Mouse (Mus musculus) right cerebral cortex, postnatal 4 days (tissue): ENCODE results near the gene Sh2b2.
"Not testable (repeated sequence)": the region's sequence is repeated elsewhere in the genome, so short reads cannot be mapped to it uniquely, and the experiment has no call there.

Experiments
- DNase-seq: peaks from one replicate; pipeline ENCODE4 v3.0.0-alpha.2; 2022

Gene Sh2b2

DNA sequence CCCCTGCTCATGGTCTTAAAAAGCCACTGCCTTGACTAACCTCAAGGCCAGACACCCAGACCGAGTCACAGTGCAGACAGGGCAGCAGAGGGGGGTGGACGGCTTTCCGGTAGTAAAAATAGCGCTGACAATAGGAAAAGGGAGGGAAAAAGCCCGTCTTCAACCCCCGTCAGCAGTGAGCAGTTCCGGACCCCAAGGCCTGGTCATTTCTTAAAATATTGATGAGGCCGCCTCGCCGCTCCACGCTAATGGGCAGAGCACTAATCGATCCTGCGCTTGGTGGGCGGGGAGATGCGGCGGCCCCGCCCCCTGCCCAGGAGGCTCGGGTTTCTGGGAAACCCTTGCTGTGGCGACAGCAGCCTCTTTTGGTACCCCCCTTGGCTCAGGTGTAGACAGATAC, 8.7 kb downstream of the Sh2b2 start:
- DNase-seq: no peak

DNA sequence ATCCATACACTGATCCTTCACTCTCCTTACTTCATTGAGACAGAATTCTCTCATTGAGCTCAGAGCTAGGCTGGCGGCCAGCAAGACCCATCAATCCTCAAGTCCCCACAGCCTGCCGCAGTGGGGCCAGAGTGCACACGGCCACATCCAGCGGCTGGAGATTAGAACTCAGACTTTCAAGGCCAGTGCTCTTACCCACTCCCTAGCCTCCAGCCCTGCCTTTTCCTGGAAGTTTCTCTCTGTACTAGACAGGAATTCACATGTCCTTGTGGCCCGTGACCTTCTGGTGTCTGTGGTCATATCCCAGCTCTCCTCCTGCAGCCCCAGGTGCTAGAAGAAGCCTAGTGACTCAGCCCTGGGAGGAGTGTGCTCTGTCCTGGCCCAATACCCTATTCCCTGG, 9.7 kb downstream of the Sh2b2 start:
- no peak for DNase-seq

GRCm38 (mm10) chr5:136230348-136231035, 15.9 kb downstream of the Sh2b2 start:
- no peak for DNase-seq

GRCm38 (mm10) chr5:136226246-136226876, 20.0 kb downstream of the Sh2b2 start:
- no peak for DNase-seq

DNA sequence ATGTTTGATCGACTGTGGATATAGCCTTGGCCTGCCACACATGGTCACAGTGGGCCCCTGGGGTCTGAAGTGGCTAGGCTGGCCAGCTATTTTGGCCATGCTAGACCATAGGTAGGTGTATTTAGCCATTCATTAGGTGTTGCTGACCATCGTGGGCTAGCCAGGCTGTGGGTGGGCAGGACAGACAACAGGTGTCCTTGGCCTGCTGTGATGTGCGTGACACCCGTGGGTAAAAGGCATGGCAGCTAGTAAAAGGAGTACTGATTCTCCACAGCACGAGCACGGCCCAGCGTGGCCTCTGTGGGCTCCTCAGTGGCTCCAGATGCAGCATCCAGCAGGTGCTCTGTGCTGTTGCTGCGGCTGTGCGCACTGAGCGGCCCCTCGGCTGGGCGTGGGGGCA, 27.8 kb downstream of the Sh2b2 start:
- DNase-seq: no peak

DNA sequence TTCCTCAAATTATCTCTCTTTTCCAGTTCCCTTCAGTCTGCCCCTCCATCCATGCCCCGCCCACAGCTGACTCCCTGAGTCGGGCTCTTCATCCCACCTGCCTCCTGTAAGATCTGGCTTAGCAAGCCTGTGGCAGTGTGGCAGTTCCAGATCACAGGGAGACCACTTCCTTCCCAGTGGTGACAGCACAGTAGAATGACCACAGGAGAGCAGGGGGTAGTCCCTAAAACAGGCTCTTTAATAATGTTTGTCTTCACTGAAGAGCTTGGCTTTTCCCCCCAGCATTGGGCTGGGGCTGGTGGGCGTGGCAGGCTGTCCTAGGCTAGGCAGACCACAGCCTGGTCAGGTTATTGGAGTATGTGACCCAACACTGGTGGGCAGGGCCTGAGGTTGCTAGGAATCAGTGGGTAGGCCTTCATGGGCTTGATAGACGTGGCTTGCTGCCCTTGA, 28.4 kb downstream of the Sh2b2 start:
- no peak for DNase-seq

- DNase-seq: no peak
Observed at GRCm38 (mm10) chr5:136217004-136217665, 29.2 kb downstream of the Sh2b2 start.

GRCm38 (mm10) chr5:136215958-136216357, 30.4 kb downstream of the Sh2b2 start:
- DNase-seq: no peak

DNA sequence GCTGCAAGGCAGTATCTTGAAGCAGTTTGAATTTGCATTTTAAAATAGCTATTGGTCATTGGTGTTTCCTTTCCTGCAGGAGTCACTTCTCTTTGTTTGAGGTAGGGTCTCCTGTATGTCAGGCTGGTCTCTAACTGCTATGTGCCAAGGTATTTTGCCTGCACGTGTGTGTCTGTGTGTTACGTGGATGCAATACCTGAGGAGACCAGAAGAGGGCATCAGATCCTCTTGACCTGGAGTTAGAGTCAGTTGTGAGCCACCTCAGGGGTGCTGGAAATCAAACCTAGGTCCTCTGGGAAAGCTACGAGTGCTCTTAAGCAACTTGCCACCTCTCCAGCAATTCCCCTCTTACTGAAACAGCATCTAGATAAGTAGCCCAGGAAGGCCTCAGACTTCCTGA, 31.1 kb downstream of the Sh2b2 start:
- DNase-seq: no peak

DNA sequence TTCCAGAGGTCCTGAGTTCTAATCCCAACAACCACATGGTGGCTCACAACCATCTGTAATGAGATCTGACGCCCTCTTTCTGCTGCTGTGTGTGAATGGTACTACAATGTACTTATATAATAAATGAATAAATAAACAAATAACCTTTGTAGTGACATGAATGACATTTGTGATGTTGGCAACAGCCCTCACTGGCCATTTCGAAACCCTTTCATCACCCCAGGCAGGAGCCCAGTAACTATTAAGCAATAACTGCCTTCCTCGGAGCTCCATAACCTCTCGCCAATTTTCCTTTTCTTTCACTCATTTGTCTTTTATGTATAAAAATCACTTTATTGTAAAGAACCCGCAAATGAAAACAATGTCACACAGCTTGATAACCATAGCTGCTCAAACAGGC, 32.6 kb downstream of the Sh2b2 start:
- no peak for DNase-seq

- DNase-seq: no peak
Observed at GRCm38 (mm10) chr5:136212716-136213115, 33.6 kb downstream of the Sh2b2 start.

DNA sequence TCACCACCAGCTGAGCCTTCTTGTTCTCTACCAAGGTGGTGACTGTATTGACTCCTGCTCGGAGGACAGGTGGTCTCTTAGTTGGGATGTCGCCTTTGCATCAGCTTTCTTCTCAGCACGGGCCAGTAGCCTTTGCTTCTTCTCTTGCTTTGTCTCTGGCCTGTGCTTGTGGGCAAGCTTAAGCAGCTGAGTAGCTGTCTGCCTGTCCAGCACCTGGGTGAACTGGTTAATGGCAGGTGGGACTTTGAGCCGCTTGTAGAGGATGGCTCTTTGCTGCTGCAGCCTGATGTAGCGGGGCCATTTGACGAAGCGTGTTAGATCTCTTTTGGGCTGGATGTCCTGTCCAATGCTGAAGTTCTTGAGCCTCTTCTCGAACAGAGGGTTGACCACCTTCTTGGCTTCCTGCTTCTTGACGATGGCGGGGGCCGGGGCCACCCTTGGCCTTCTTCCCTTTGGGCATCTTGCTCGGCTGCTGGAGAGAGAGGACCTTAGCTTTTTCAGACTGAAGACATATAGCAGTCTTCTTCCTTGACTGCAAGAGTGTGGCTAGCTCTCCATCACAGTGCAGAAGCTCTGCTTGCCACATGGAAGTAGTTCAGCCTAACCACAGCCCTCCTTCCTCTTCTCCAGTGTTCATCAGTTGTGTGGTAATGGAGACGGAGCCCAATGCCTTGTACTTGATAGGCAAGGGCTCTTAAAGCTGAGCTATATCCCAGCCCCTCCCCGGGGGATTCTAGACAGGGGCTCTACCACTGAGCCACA, 34.8 kb downstream of the Sh2b2 start:
- not testable (repeated sequence) for DNase-seq

DNA sequence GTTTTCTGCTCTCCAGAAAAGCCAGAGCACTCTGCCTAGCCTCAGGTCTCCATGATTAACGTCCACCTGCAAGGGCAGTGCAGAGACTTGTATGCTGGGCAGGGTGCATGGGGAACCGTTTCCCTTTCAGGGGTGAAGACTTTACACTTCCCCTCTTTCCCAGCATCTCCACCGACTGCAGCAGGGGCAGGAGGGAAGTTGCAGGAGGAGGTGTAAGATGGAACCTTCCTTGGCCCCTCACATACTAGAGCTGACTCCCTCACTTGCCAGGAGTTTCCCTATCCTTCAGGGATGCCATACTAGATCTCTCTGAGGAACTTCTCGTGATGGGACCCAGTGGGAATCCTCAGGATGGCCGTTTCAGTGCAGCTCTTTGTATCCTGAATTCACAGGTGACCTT, 35.8 kb downstream of the Sh2b2 start:
- DNase-seq: no peak

- peak; percentile 62 for DNase-seq
Observed at GRCm38 (mm10) chr5:136201832-136202231, 44.5 kb downstream of the Sh2b2 start.

DNA sequence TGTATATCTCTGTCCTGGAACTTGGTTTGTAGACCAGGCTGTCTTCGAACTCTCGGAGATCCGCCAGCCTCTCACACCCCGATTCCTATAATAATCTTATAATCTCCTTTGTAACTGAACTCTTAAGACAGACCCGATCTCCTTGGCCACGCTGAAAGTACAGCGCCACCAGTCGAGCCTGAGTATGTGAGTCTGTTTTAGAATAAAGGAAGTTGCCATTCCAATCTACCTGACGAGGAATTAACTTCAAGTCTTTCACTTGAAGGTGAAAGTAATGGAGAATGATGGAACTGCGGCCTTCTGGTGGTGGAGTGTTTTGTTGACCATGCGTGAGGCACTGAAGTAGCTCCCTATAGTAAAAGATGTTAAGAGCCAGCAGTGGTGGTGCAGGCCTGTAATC, 46.8 kb downstream of the Sh2b2 start:
- no peak for DNase-seq

DNA sequence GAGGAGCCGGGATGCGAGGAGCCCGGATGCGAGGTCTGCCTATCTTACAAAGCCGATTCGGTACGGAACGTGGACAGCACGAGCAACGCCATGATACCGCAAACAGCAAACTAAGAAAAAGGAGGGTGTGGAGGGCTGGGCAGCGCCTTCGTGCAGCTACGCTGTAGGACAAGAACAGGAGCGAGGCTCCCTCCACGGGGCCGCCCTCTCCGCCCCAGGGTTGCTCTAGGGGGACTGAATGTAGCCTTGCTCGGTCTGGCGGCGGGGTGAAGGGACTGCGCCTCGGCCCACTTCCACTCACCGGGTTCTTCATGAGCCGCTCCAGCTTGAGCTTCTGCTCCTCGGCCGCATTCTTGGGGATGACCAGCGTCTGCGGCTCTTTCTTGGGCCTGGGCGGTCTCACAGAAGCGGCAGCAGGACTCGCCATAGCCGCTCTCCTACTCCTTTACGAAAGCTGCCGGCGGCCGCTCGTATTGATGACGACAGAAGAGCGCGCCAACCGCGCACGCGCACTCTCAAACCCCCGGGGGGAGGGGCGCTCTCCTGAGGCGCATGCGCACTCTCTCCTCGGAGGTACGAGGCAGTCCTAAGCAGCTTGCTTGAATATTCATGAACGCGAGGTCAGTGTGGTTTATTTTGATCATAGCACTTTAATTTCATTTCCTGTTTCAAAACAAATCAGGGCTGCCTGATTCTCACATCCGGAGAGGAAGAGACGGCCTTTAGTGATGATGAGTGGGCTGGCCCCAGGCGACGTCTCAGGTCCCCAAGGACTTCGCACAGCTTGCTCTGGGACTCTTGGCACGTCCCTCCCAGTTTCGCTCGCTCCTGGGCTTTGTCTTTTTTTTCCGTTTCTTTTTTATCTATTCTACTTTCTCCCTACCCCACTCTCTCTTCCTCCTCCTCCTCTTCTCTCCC, 47.6 kb downstream of the Sh2b2 start, which contains the start of gene Prkrip1:
TSS of gene Prkrip1 (minus strand) at position 490 of the 918 bp plus-strand sequence.
- DNase-seq: peak; percentile 98

GRCm38 (mm10) chr5:136191870-136192269, 54.5 kb downstream of the Sh2b2 start:
- DNase-seq: no peak

GRCm38 (mm10) chr5:136186723-136187122, 59.6 kb downstream of the Sh2b2 start:
- peak; percentile 55 for DNase-seq

- DNase-seq: no peak
Observed at GRCm38 (mm10) chr5:136183766-136184165, 62.6 kb downstream of the Sh2b2 start.

DNA sequence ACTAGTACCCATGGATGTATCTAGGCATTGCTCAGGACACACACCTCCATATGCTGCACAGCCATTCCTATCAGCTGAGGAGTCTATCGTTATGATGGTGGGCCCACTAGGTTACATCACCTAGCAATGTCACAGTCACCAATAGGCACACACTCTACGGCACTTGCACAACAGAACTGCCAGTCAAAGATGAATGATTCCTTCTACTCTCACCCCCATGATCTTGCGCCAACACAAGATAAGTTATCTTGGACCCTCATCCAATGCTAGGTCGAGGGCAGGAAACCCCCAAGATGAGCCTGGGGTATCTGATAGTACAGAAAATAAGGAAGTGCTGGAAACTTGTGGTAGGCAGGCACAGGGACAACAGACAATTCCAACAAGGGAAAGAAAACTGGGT, 63.5 kb downstream of the Sh2b2 start:
- DNase-seq: no peak

- no peak for DNase-seq
Observed at GRCm38 (mm10) chr5:136182049-136182448, 64.3 kb downstream of the Sh2b2 start.

GRCm38 (mm10) chr5:136181197-136181596, 65.2 kb downstream of the Sh2b2 start:
- DNase-seq: no peak
